Mouse (Mus musculus): ENCODE data around the gene Slc9a5.

DNA sequence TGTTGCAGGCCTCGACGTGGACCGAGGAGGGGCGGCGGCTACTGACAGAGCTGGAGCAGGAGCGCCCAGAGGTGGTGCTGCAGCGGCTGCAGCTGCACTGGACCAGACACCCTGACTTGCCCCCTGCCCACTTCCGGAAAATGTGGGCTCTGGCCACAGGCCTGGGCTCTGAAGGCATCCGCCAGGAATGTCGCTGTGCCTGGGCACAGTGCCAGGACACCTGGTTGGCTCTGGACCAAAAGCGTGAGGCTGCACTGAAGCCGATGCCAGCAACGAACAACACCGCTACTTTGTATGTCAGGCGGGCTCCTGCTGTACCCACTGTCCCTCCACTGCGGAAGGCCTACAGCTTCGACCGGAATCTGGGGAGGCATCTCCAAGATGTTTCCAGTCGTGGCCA is 30.0 kb downstream of the Slc9a5 start:
- TF ChIP-seq POLR2A (IDR thresholded peaks at IDR 0.05; ENCODE audit: low read depth, low read length) (no peak), CTCF (IDR thresholded peaks at IDR 0.05; ENCODE audit: borderline replicate concordance, insufficient read depth, low read length) (no peak)

All from embryonic fibroblast, embryonic 13.5 days (primary cell).